Mouse (Mus musculus) bone marrow, adult 2 months (tissue): ENCODE results near the gene Prss12.

ENCODE experiments used
- CTCF ChIP-seq: fragments of 200-500 bp; IDR thresholded peaks from 2 replicates; pipeline ENCODE4 v1.5.1; 2011; ENCODE audit warnings: low read length, control low read depth; ENCODE audit not compliant: control insufficient read depth, insufficient read depth
- POLR2A ChIP-seq: fragments of 200-500 bp; IDR thresholded peaks from 2 replicates; pipeline ENCODE4 v1.6.1; 2011; ENCODE audit warnings: low read depth, mild to moderate bottlenecking, control low read depth, low read length, borderline replicate concordance; ENCODE audit not compliant: control insufficient read depth

DNA sequence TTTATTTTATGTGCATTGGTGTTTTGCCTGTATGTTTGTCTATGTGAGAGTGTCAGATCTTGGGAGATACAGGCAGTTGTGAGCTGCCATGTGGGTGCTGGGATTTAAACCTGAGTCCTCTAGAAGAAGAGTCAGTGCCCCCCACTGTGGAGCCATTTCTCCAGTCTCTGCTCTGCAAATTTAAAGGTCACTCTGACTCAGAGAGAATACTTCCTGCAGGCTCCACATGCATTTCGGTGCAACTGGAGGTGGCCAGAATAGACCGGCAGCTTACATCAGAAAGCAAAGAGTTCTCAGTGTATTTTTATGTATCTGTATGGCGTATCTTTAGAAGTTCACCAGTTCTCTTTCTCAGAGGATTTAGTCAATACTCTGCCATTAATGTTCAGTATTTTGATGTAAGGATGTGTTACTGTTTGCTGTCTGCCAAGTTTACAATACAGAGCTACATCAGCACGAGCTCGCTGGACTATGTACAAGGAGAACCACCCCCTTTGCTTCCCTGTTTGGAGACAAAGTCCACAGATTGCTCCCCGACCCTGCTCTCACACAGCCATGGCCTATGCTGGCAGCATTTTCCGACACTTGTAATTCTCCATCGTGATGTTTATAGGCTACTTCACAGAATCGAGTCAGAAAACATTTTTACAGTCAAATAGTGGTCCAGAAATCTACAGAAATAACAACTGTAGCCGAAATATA lies 81.2 kb downstream of the Prss12 start:
- TF ChIP-seq CTCF, result no peak
- no peak for TF ChIP-seq POLR2A
